Mouse (Mus musculus): Measurements from ENCODE around the gene Cnep1r1.

Gene Cnep1r1
- long read RNA-seq, experiment 1, transcript Cnep1r1-201 (6 exons, 1,731 nt) = major isoform, 10 of 14 reads
- long read RNA-seq, experiment 1, partial matches to known transcripts = 1 of 14 reads
- long read RNA-seq, experiment 1, other reads (novel, unspliced or antisense) = 1 of 14 reads
- long read RNA-seq, experiment 2, transcript Cnep1r1-201 (6 exons, 1,731 nt) = major isoform, 9 of 17 reads
- long read RNA-seq, experiment 2, partial matches to known transcripts = 3 of 17 reads
- long read RNA-seq, experiment 2, other reads (novel, unspliced or antisense) = 5 of 17 reads

GRCm38 (mm10) chr8:88118456-88119036, at the start of gene Cnep1r1:
Gene Cnep1r1 (plus strand): TSS chr8:88118769.
- intact Hi-C loops (cut with DNase I) = no loop called here

GRCm38 (mm10) chr8:88082183-88082582, 36.4 kb upstream of the Cnep1r1 start:
- intact Hi-C loops (cut with DNase I) = no loop called here

GRCm38 (mm10) chr8:88088006-88088405, 30.6 kb upstream of the Cnep1r1 start:
- intact Hi-C loops (cut with DNase I) = no loop called here

GRCm38 (mm10) chr8:88091661-88092060, 26.9 kb upstream of the Cnep1r1 start:
- intact Hi-C loops (cut with DNase I) = no loop called here

GRCm38 (mm10) chr8:88093367-88093766, 25.2 kb upstream of the Cnep1r1 start:
- intact Hi-C loops (cut with DNase I) = no loop called here

- intact Hi-C loops (cut with DNase I) = no loop called here
Observed at GRCm38 (mm10) chr8:88098856-88099255, 19.7 kb upstream of the Cnep1r1 start.

- intact Hi-C loops (cut with DNase I) = no loop called here
Observed at GRCm38 (mm10) chr8:88099526-88099925, 19.0 kb upstream of the Cnep1r1 start.

GRCm38 (mm10) chr8:88109241-88109640, 9.3 kb upstream of the Cnep1r1 start:
- intact Hi-C loops (cut with DNase I) = no loop called here

GRCm38 (mm10) chr8:88119076-88119475, 507 bp downstream of the Cnep1r1 start:
- intact Hi-C loops (cut with DNase I) = no loop called here

GRCm38 (mm10) chr8:88124850-88125249, 6.3 kb downstream of the Cnep1r1 start:
- intact Hi-C loops (cut with DNase I) = no loop called here

- intact Hi-C loops (cut with DNase I) = no loop called here
Observed at GRCm38 (mm10) chr8:88129397-88129796, 10.8 kb downstream of the Cnep1r1 start.

- intact Hi-C loops (cut with DNase I) = no loop called here
Observed at GRCm38 (mm10) chr8:88130754-88131317, 12.3 kb downstream of the Cnep1r1 start.

GRCm38 (mm10) chr8:88137748-88138484, 19.3 kb downstream of the Cnep1r1 start, which contains the start of gene Heatr3:
Gene Heatr3 (plus strand): TSS chr8:88137855.
- intact Hi-C loops (cut with DNase I) = no loop called here

- intact Hi-C loops (cut with DNase I) = no loop called here
Observed at GRCm38 (mm10) chr8:88139256-88139655, 20.7 kb downstream of the Cnep1r1 start.

GRCm38 (mm10) chr8:88141629-88142028, 23.1 kb downstream of the Cnep1r1 start:
- intact Hi-C loops (cut with DNase I) = no loop called here

- intact Hi-C loops (cut with DNase I) = no loop called here
Observed at GRCm38 (mm10) chr8:88144041-88144440, 25.5 kb downstream of the Cnep1r1 start.

GRCm38 (mm10) chr8:88150910-88151371, 32.4 kb downstream of the Cnep1r1 start:
- intact Hi-C loops (cut with DNase I) = loop anchor here (10.0 kb wide), 1 partner anchor 194 kb away; no protein-coding TSS in a partner anchor

- intact Hi-C loops (cut with DNase I) = no loop called here
Observed at GRCm38 (mm10) chr8:88160237-88160995, 41.8 kb downstream of the Cnep1r1 start.

GRCm38 (mm10) chr8:88161439-88161838, 42.9 kb downstream of the Cnep1r1 start:
- intact Hi-C loops (cut with DNase I) = no loop called here

GRCm38 (mm10) chr8:88175264-88175663, 56.7 kb downstream of the Cnep1r1 start:
- intact Hi-C loops (cut with DNase I) = no loop called here

- intact Hi-C loops (cut with DNase I) = no loop called here
Observed at GRCm38 (mm10) chr8:88177291-88177690, 58.7 kb downstream of the Cnep1r1 start.
